Mouse (Mus musculus) embryonic fibroblast, embryonic 13.5 days (primary cell): ENCODE measurements at regions not wholly inside any gene's neighbourhood (a gene's known extent, or its start where the extent isn't known, plus 50 kb on each side); places are given as distances from the start of the nearest gene placed in this dataset.

ENCODE experiments used
- H3K27ac ChIP-seq: 2 replicates; pipeline ENCODE4 v1.5.1; 2012; ENCODE audit warnings: low read length, control low read depth, inconsistent platforms; ENCODE audit not compliant: insufficient read depth
- H3K4me1 ChIP-seq: 2 replicates; pipeline ENCODE4 v1.6.1; 2011; ENCODE audit warnings: low read length; ENCODE audit not compliant: control insufficient read depth, insufficient read depth
- H3K4me3 ChIP-seq: 2 replicates; pipeline ENCODE4 v1.5.1; 2011; ENCODE audit warnings: mild to moderate bottlenecking, control low read depth, low read length; ENCODE audit not compliant: insufficient read depth
- CTCF ChIP-seq: IDR thresholded peaks from 2 replicates; pipeline ENCODE4 v1.5.1; 2011; ENCODE audit warnings: mild to moderate bottlenecking, control low read depth, low read length, moderate library complexity, borderline replicate concordance; ENCODE audit not compliant: insufficient read depth
- POLR2A ChIP-seq: IDR thresholded peaks from 2 replicates; pipeline ENCODE4 v1.6.1; 2011; ENCODE audit warnings: low read depth, mild to moderate bottlenecking, control low read depth, low read length, moderate library complexity

DNA sequence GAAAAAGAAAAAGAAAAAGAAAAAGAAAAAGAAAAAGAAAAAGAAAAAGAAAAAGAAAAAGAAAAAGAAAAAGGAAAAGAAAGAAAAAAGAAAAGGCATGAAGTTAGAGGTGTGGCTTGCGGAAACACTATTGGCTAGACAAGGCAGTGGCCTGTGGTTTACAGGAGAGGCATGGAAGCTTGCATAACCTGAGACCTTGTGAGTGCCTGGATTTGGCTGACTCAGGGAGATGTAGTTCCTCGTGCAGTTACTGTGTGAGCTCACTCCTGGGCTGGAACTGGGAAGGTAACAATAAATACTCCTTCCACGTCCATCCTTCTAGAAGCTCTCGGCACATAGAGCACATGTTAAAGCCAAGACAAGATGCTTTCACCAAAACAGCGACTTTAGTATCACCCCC is 64.9 kb upstream of the Plcz1 start:
- H3K4me1 ChIP-seq: no peaks in the 10 kb centered on the region
- no peak overlapping the region for H3K4me3 ChIP-seq
- no peak for TF ChIP-seq CTCF
- no peak for TF ChIP-seq POLR2A
- no peak overlapping the region for H3K27ac ChIP-seq

DNA sequence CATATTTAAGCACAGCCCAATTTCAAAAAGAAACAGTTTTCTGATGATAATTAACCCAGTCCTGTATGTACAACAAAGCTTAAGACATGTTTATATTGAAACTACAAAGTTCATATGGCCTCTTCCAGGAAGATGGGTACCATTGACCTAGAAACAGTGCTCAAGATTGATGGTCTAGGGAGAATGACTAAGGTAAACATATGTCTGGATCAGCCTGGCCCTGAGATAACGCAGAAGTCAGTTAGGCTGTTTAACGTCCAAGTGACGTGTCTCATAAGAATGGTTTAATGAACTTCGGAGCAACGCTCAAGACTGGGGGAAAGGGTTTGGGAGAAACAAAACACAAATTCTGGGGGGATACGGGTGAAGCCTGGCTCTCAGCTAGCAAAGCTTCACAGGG is 60.8 kb upstream of the Plcz1 start:
- H3K4me1 ChIP-seq: no peaks in the 10 kb centered on the region
- H3K4me3 ChIP-seq: no peak overlapping the region
- H3K27ac ChIP-seq: no peak overlapping the region
- TF ChIP-seq CTCF: no peak
- TF ChIP-seq POLR2A: no peak

DNA sequence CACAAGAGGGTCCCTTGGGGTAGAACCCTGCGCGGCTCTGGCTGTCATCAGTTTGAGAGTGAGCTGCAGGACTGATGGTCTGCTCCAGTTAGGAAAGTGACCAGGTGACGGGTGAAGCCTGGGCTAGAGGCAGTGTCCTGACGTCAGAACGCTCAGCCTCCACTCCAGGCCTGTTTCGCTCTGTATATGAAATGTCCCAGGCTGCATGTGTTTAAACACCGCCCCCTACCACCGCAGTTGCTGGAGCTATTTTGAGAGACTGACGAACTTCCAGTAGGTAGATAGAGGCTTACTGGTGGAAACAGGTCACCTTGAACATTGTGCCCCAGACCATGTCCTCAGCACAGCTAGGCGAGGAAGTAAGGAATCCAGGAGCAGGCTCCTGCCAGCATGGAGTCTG is 54.2 kb upstream of the Plcz1 start:
- Histone ChIP-seq H3K27ac (no peak overlapping the region), H3K4me3 (no peak overlapping the region), H3K4me1 (no peaks in the 10 kb centered on the region)
- TF ChIP-seq POLR2A: no peak
- TF ChIP-seq CTCF: no peak
